Mouse (Mus musculus): ENCODE results near the gene Washc4. TPM values are rescaled to one million over a fixed set of nuclear protein-coding genes. Genes with fewer than 3 reads are reported as not detected.

Gene Washc4
- total and polyA plus RNA-seq, 2 experiments: 1.2 to 26.7 TPM

- Histone ChIP-seq H3K79me2 (ENCODE audit: control insufficient read depth, insufficient read depth, low read length) (peaks cover 4% of the 10 kb centered on the region; the same call in 1 of the 2 replicates), H3K9ac (ENCODE audit: low read depth, low read length) (no peak overlapping the region), H3K27me3 (ENCODE audit: control insufficient read depth, insufficient read depth, low read length) (no peaks in the 10 kb centered on the region), H3K4me1 (ENCODE audit: control insufficient read depth, insufficient read depth, low read length) (no peaks in the 10 kb centered on the region), H3K27ac (replicated peaks; ENCODE audit: insufficient read depth, low read depth, low read length) (no peak overlapping the region), H3K4me3 (ENCODE audit: insufficient read depth, low read depth, low read length) (no peak overlapping the region), H3K36me3 (ENCODE audit: control insufficient read depth, insufficient read depth, low read length) (no peaks in the 10 kb centered on the region)
- DNase-seq (ENCODE audit: extremely low read depth, low read depth, low spot score): no peak
- no peak for TF ChIP-seq POLR2A (IDR thresholded peaks at IDR 0.05; ENCODE audit: extremely low read depth, insufficient read depth, low read length)
- TF ChIP-seq CTCF (IDR thresholded peaks at IDR 0.05; ENCODE audit: low read depth, low read length): no peak
- 81% methylated on average over 6 of the region's 6 CpGs for WGBS
These were observed 4.1 kb upstream of the Washc4 start for GRCm38 (mm10) chr10:83539311-83539980.

GRCm38 (mm10) chr10:83540092-83540491, 3.5 kb upstream of the Washc4 start:
- no peak for DNase-seq (ENCODE audit: extremely low read depth, low read depth, low spot score)
- Histone ChIP-seq H3K27me3 (ENCODE audit: control insufficient read depth, insufficient read depth, low read length) (no peaks in the 10 kb centered on the region), H3K4me1 (ENCODE audit: control insufficient read depth, insufficient read depth, low read length) (no peaks in the 10 kb centered on the region; the same call in 1 of the 2 replicates), H3K36me3 (ENCODE audit: control insufficient read depth, insufficient read depth, low read length) (no peaks in the 10 kb centered on the region), H3K27ac (replicated peaks; ENCODE audit: insufficient read depth, low read depth, low read length) (no peak overlapping the region), H3K79me2 (ENCODE audit: control insufficient read depth, insufficient read depth, low read length) (peaks cover 4% of the 10 kb centered on the region; the same call in 1 of the 2 replicates), H3K4me3 (ENCODE audit: insufficient read depth, low read depth, low read length) (no peak overlapping the region), H3K9ac (ENCODE audit: low read depth, low read length) (no peak overlapping the region)
- 68% methylated on average over 3 of the region's 3 CpGs for WGBS
- no peak for TF ChIP-seq CTCF (IDR thresholded peaks at IDR 0.05; ENCODE audit: low read depth, low read length)
- TF ChIP-seq POLR2A (IDR thresholded peaks at IDR 0.05; ENCODE audit: extremely low read depth, insufficient read depth, low read length): no peak

- Histone ChIP-seq H3K36me3 (ENCODE audit: control insufficient read depth, insufficient read depth, low read length) (no peaks in the 10 kb centered on the region; the same call in 1 of the 2 replicates), H3K9ac (ENCODE audit: low read depth, low read length) (no peak overlapping the region), H3K4me3 (ENCODE audit: insufficient read depth, low read depth, low read length) (no peak overlapping the region), H3K27me3 (ENCODE audit: control insufficient read depth, insufficient read depth, low read length) (no peaks in the 10 kb centered on the region), H3K79me2 (ENCODE audit: control insufficient read depth, insufficient read depth, low read length) (peaks cover 4% of the 10 kb centered on the region; the same call in 1 of the 2 replicates), H3K4me1 (ENCODE audit: control insufficient read depth, insufficient read depth, low read length) (peaks cover 2% of the 10 kb centered on the region; the same call in 1 of the 2 replicates), H3K27ac (replicated peaks; ENCODE audit: insufficient read depth, low read depth, low read length) (no peak overlapping the region)
- no peak for DNase-seq (ENCODE audit: extremely low read depth, low read depth, low spot score)
- TF ChIP-seq POLR2A (IDR thresholded peaks at IDR 0.05; ENCODE audit: extremely low read depth, insufficient read depth, low read length): no peak
- no peak for TF ChIP-seq CTCF (IDR thresholded peaks at IDR 0.05; ENCODE audit: low read depth, low read length)
- 87% methylated on average over 7 of the region's 7 CpGs for WGBS
These were observed 1.3 kb upstream of the Washc4 start for GRCm38 (mm10) chr10:83542241-83542640.

GRCm38 (mm10) chr10:83544103-83544479, 539 bp downstream of the Washc4 start:
- TF ChIP-seq CTCF (IDR thresholded peaks at IDR 0.05; ENCODE audit: low read depth, low read length): 0 out of 2 replicates have a peak, but pooled peaks have one; percentile 4
- no peak for TF ChIP-seq POLR2A (IDR thresholded peaks at IDR 0.05; ENCODE audit: extremely low read depth, insufficient read depth, low read length)

GRCm38 (mm10) chr10:83545341-83545740, 1.8 kb downstream of the Washc4 start:
- WGBS: 68% methylated on average over 3 of the region's 3 CpGs
- TF ChIP-seq POLR2A (IDR thresholded peaks at IDR 0.05; ENCODE audit: extremely low read depth, insufficient read depth, low read length): no peak
- TF ChIP-seq CTCF (IDR thresholded peaks at IDR 0.05; ENCODE audit: low read depth, low read length): no peak
- peaks cover 18% of the 10 kb centered on the region for H3K36me3 ChIP-seq (ENCODE audit: control insufficient read depth, insufficient read depth, low read length)

More at GRCm38 (mm10) chr10:83544103-83544479, 539 bp downstream of the Washc4 start:
- Histone ChIP-seq H3K27ac (replicated peaks; ENCODE audit: insufficient read depth, low read depth, low read length) (peak overlapping the region; percentile 84), H3K79me2 (ENCODE audit: control insufficient read depth, insufficient read depth, low read length) (peaks cover 4% of the 10 kb centered on the region; the same call in 1 of the 2 replicates), H3K4me3 (ENCODE audit: insufficient read depth, low read depth, low read length) (peak overlapping the region; percentile 91), H3K27me3 (ENCODE audit: control insufficient read depth, insufficient read depth, low read length) (no peaks in the 10 kb centered on the region), H3K9ac (ENCODE audit: low read depth, low read length) (peak overlapping the region; percentile 95), H3K4me1 (ENCODE audit: control insufficient read depth, insufficient read depth, low read length) (peaks cover 2% of the 10 kb centered on the region; the same call in 1 of the 2 replicates), H3K36me3 (ENCODE audit: control insufficient read depth, insufficient read depth, low read length) (peaks cover 9% of the 10 kb centered on the region)
- DNase-seq (ENCODE audit: extremely low read depth, low read depth, low spot score): peak; percentile 57
- under 1% methylated on average over 41 of the region's 41 CpGs for WGBS

GRCm38 (mm10) chr10:83563005-83563404, 19.5 kb downstream of the Washc4 start:
- no peak overlapping the region for H3K9ac ChIP-seq (ENCODE audit: low read depth, low read length)
- DNase-seq (ENCODE audit: extremely low read depth, low read depth, low spot score): no peak
- no peak for TF ChIP-seq POLR2A (IDR thresholded peaks at IDR 0.05; ENCODE audit: extremely low read depth, insufficient read depth, low read length)
- no peak for TF ChIP-seq CTCF (IDR thresholded peaks at IDR 0.05; ENCODE audit: low read depth, low read length)
- peaks cover 70% of the 10 kb centered on the region for H3K36me3 ChIP-seq (ENCODE audit: control insufficient read depth, insufficient read depth, low read length)
- no peaks in the 10 kb centered on the region for H3K4me1 ChIP-seq (ENCODE audit: control insufficient read depth, insufficient read depth, low read length)
- H3K79me2 ChIP-seq (ENCODE audit: control insufficient read depth, insufficient read depth, low read length): no peaks in the 10 kb centered on the region; the same call in 1 of the 2 replicates
- H3K27me3 ChIP-seq (ENCODE audit: control insufficient read depth, insufficient read depth, low read length): no peaks in the 10 kb centered on the region
- no peak overlapping the region for H3K4me3 ChIP-seq (ENCODE audit: insufficient read depth, low read depth, low read length)
- 0 out of 2 replicates have a peak overlapping the region, but pooled peaks have one; percentile 16 for H3K27ac ChIP-seq (replicated peaks; ENCODE audit: insufficient read depth, low read depth, low read length)

More at GRCm38 (mm10) chr10:83545341-83545740, 1.8 kb downstream of the Washc4 start:
- peaks cover 4% of the 10 kb centered on the region; the same call in 1 of the 2 replicates for H3K79me2 ChIP-seq (ENCODE audit: control insufficient read depth, insufficient read depth, low read length)
- no peak overlapping the region for H3K9ac ChIP-seq (ENCODE audit: low read depth, low read length)
- no peak overlapping the region for H3K4me3 ChIP-seq (ENCODE audit: insufficient read depth, low read depth, low read length)
- H3K4me1 ChIP-seq (ENCODE audit: control insufficient read depth, insufficient read depth, low read length): peaks cover 2% of the 10 kb centered on the region; the same call in 1 of the 2 replicates
- no peaks in the 10 kb centered on the region for H3K27me3 ChIP-seq (ENCODE audit: control insufficient read depth, insufficient read depth, low read length)
- DNase-seq (ENCODE audit: extremely low read depth, low read depth, low spot score): no peak
- no peak overlapping the region for H3K27ac ChIP-seq (replicated peaks; ENCODE audit: insufficient read depth, low read depth, low read length)
